Mouse (Mus musculus) heart, postnatal 25 days (tissue): ENCODE data around the gene Gm21936. TPM values are rescaled to one million over a fixed set of nuclear protein-coding genes. Genes with fewer than 3 reads are reported as not detected.
"Not testable (repeated sequence)": the region's sequence is repeated elsewhere in the genome, so short reads cannot be mapped to it uniquely, and the experiment has no call there.

Experiments used
- DNase-seq: peaks from one replicate; pipeline ENCODE4 v3.0.0; 2022; ENCODE audit warnings: low spot score
- intact Hi-C: fragments of 180-260 bp; cut with DNase I; formaldehyde crosslinking; loops from one replicate; pipeline ENCODE4 v1.15.1; 2025
- total RNA-seq, 2 experiments: library from RNA; stranded (reverse); gene quantifications; 2 replicates each; pipeline ENCODE4 v1.2.3; 2021

Gm21936 gene
- not detected for total RNA-seq

DNA sequence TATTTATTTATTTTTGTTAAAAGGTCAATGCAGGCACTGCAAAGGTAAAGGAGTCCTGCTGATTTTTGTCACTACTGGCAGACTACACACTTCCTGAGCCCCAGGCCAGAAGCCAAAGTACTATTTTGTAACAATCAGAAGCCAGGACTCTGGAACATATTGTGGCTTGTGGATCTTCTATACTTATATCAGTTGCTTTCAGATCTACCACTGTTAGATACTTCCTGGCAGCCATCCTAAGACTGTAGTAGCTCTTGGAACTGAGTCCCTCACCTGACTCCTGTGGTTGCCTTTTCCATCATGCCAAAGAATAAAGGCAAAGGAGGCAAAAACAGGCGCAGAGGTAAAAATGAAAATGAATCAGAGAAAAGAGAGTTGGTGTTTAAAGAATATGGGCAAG is at the start of gene Gm21936:
TSS of gene Gm21936 (plus strand) at position 301 of the 400 bp plus-strand sequence.
- intact Hi-C loops, DNase-seq: not testable (repeated sequence)

GRCm38 (mm10) chr12:87775655-87776054 is 19.7 kb upstream of the Gm21936 start, which contains the start of gene Gm21319:
Gene Gm21319, minus strand, starts transcription at chr12:87775755.
- DNase-seq, intact Hi-C loops: not testable (repeated sequence)

DNA sequence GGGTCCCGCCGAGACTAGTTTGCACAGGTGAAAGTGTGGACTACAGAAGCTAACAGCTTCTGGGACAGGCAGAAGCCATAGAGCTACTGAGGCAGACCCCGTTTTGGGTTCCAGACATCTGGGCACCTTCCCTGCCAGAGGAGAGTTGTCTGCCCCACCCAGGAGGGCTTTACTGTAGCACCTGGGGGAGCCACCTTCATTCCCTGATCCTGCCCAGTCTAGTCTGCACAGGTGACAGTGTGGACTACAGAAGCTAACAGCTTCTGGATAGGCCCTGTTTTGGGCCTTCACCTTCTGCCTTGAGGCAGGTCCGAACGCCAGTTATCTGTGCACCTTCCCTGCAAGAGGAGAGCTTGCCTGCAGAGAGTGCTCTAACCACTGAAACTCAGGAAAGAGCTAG is 2.7 kb downstream of the Gm21936 start:
- intact Hi-C loops = not testable (repeated sequence)

DNA sequence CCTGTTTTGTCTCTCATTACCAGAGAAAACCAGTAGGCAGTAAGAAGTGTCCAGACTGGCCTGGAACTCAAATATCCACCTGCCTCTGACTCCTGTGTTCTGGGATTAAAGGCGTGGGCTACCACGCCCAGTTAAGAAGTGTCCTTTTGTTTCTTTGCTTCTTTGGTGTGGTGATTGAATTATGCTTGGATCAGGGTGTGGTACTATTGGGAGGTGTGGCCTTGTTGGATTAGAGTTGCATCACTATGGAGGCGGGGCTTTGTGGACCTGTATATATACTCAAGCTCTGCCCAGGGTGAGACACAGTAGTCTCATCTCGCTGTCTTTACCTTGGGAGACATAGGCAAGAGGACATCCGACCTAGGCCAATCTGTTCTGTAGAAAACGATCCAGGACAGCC is 21.0 kb downstream of the Gm21936 start, which contains the start of gene BB287469:
TSS of gene BB287469 (plus strand) at position 301 of the 400 bp plus-strand sequence.
- DNase-seq, intact Hi-C loops: not testable (repeated sequence)

More for the DNA sequence above, 2.7 kb downstream of the Gm21936 start:
- not testable (repeated sequence) for DNase-seq

GRCm38 (mm10) chr12:87842239-87842638 is 46.9 kb downstream of the Gm21936 start, which contains the start of gene Gm2001:
Gene Gm2001, minus strand, starts transcription at chr12:87842339.
- intact Hi-C loops, DNase-seq: not testable (repeated sequence)

Other genes with a start within 250 kb of the Gm21936 start
- not detected for gene Oog1, start 192.8 kb upstream of the Gm21936 start, total RNA-seq
- gene Gm4027, start 176.6 kb upstream of the Gm21936 start, total RNA-seq = not detected
- not detected for gene Gm16381, start 150.9 kb upstream of the Gm21936 start, total RNA-seq
- not detected for gene Gm21319, start 19.8 kb upstream of the Gm21936 start, total RNA-seq
- not detected for gene BB287469, start 21.1 kb downstream of the Gm21936 start, total RNA-seq
- not detected for gene Gm2001, start 46.8 kb downstream of the Gm21936 start, total RNA-seq
- gene Gm2016, start 78.6 kb downstream of the Gm21936 start, total RNA-seq = not detected
- not detected for gene Gm2022, start 99.9 kb downstream of the Gm21936 start, total RNA-seq
- not detected for gene Gm2035, start 124.3 kb downstream of the Gm21936 start, total RNA-seq
- gene Gm2042, start 158.6 kb downstream of the Gm21936 start, total RNA-seq = not detected
- gene Gm2075, start 216.3 kb downstream of the Gm21936 start, total RNA-seq = not detected
- gene Gm6803, start 223.3 kb downstream of the Gm21936 start, total RNA-seq = not detected
- not detected for gene Gm2056, start 231.5 kb downstream of the Gm21936 start, total RNA-seq